Comparison of ENCODE assay signal across 11 mouse cellular contexts in genomic region chr2:54906282-54907060, GRCm38 (mm10).
A peak's percentile ranks its signal among the peaks of the same experiment; 100 is the strongest.
DNase-seq lines count a peak whose midpoint lies in the region; ATAC-seq lines count a peak whose summit lies in the region.
"Had no signal": no experiment of that assay in that cellular context is flagged by ENCODE, and none has a peak within 500 bp of the region (broad histone marks: within the 10 kb centered on the region; RNA-seq: fewer than 3 reads in every experiment).

No protein-coding gene starts in this region.

- H3K4me1 ChIP-seq in hindbrain, embryonic 15.5 days (replicated peaks): no peaks in the 10 kb centered on the region
- H3K4me1 ChIP-seq in hindbrain, embryonic 10.5 days (replicated peaks): 0 out of 2 replicates have a peak, but pooled peaks cover 4% of the 10 kb centered on the region
- H3K4me1 ChIP-seq in liver, embryonic 11.5 days (replicated peaks; ENCODE audit: control insufficient read depth, insufficient read depth, low read length): no peaks in the 10 kb centered on the region
- H3K4me1 ChIP-seq: liver, embryonic 13.5 days; midbrain, embryonic 10.5 days; neural tube, embryonic 13.5 days had no signal

- no peaks in the 10 kb centered on the region for H3K36me3 ChIP-seq in hindbrain, embryonic 15.5 days
- no peaks in the 10 kb centered on the region for H3K36me3 ChIP-seq in hindbrain, embryonic 10.5 days
- H3K36me3 ChIP-seq in liver, embryonic 11.5 days (ENCODE audit: control insufficient read depth, insufficient read depth, low read length): no peaks in the 10 kb centered on the region
- H3K36me3 ChIP-seq: liver, embryonic 13.5 days; midbrain, embryonic 10.5 days; neural tube, embryonic 13.5 days had no signal

- no peaks in the 10 kb centered on the region for H3K27me3 ChIP-seq in hindbrain, embryonic 15.5 days
- no peaks in the 10 kb centered on the region for H3K27me3 ChIP-seq in hindbrain, embryonic 10.5 days (ENCODE audit: insufficient read depth, poor library complexity, severe bottlenecking)
- H3K27me3 ChIP-seq in liver, embryonic 11.5 days (replicated peaks; ENCODE audit: control insufficient read depth, insufficient read depth, low read length): no peaks in the 10 kb centered on the region
- H3K27me3 ChIP-seq: liver, embryonic 13.5 days; neural tube, embryonic 13.5 days had no signal

- peak; percentile 54; the same call in 1 of the 2 replicates for ATAC-seq in hindbrain, embryonic 15.5 days (ENCODE audit: low FRiP score, low read depth)
- ATAC-seq in liver, embryonic 11.5 days (replicated peaks; ENCODE audit: low FRiP score): no peak
- ATAC-seq: lung, postnatal 0 days had no signal

- DNase-seq in hindbrain, embryonic 10.5 days (ENCODE audit: low spot score): no peak
- peak; percentile 4 for DNase-seq in right cerebral cortex, postnatal 14 days
- DNase-seq in right cerebral cortex, adult 18-20 months: no peak
- DNase-seq in cerebellum, adult 9-10 months: peak; percentile 86
- no peak for DNase-seq in liver, embryonic 11.5 days (ENCODE audit: low spot score)
- DNase-seq in adrenal gland, postnatal 14 days: no peak
- DNase-seq: liver, embryonic 13.5 days had no signal

- H3K9ac ChIP-seq in hindbrain, embryonic 15.5 days: no peak overlapping the region
- H3K9ac ChIP-seq in liver, embryonic 11.5 days (ENCODE audit: low read depth, low read length): no peak overlapping the region
- H3K9ac ChIP-seq: liver, embryonic 13.5 days; neural tube, embryonic 13.5 days had no signal

- H3K9me3 ChIP-seq in hindbrain, embryonic 15.5 days: no peaks in the 10 kb centered on the region
- H3K9me3 ChIP-seq in hindbrain, embryonic 10.5 days: no peaks in the 10 kb centered on the region
- no peaks in the 10 kb centered on the region for H3K9me3 ChIP-seq in liver, embryonic 11.5 days (ENCODE audit: control insufficient read depth, low read length)
- H3K9me3 ChIP-seq: liver, embryonic 13.5 days; midbrain, embryonic 10.5 days; neural tube, embryonic 13.5 days had no signal

- no peak overlapping the region for H3K27ac ChIP-seq in hindbrain, embryonic 15.5 days (replicated peaks)
- H3K27ac ChIP-seq in hindbrain, embryonic 10.5 days: no peak overlapping the region
- H3K27ac ChIP-seq in liver, embryonic 11.5 days (ENCODE audit: low read depth, low read length): no peak overlapping the region
- H3K27ac ChIP-seq: liver, embryonic 13.5 days; midbrain, embryonic 10.5 days; neural tube, embryonic 13.5 days had no signal

- WGBS in hindbrain, embryonic 15.5 days: 74% methylated on average over 7 of the region's 7 CpGs
- 85% methylated on average over 7 of the region's 7 CpGs for WGBS in hindbrain, embryonic 10.5 days
- WGBS in liver, embryonic 11.5 days: 84% methylated on average over 7 of the region's 7 CpGs

- no peak overlapping the region for H3K4me2 ChIP-seq in hindbrain, embryonic 15.5 days
- no peak overlapping the region for H3K4me2 ChIP-seq in liver, embryonic 11.5 days
- H3K4me2 ChIP-seq: liver, embryonic 13.5 days; neural tube, embryonic 13.5 days had no signal

- H3K4me3 ChIP-seq in hindbrain, embryonic 15.5 days: no peak overlapping the region
- no peak overlapping the region for H3K4me3 ChIP-seq in hindbrain, embryonic 10.5 days
- no peak overlapping the region for H3K4me3 ChIP-seq in liver, embryonic 11.5 days (ENCODE audit: low read depth, low read length)
- H3K4me3 ChIP-seq: liver, embryonic 13.5 days; midbrain, embryonic 10.5 days; neural tube, embryonic 13.5 days had no signal

Comparison
In these comparisons a context has a peak if more than half of its experiments do, and no peak if none do; other contexts are left out.
1. DNase-seq: peak in right cerebral cortex, postnatal 14 days (single experiment) and cerebellum, adult 9-10 months (single experiment); none in hindbrain, embryonic 10.5 days (single experiment), right cerebral cortex, adult 18-20 months (single experiment), liver, embryonic 11.5 days (single experiment) and adrenal gland, postnatal 14 days (single experiment).